Mouse (Mus musculus): ENCODE measurements at regions not wholly inside any gene's neighbourhood (a gene's known extent, or its start where the extent isn't known, plus 50 kb on each side); places are given as distances from the start of the nearest gene placed in this dataset.

DNA sequence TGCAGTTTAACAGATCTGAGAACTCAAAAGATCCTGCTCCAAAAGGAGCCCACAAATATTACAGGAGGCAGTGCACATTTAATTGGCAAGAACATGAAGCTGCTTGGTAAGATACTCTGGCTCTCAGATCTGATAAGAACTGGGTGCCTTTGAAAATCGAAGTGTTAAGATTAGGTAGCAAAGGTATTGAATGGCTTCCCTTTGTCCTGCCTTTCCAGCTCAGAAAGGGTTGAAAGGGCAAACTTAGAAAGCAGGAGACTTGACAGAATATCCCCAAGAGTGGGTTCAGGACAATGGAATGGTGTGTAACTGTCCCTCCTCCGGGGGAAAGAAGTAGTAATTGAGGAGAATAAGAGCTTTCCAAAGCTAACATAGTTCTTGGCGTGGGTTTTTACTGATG is 431.4 kb downstream of the Gm10283 start:
- H3K9ac ChIP-seq (ENCODE audit: low read depth, low read length), result no peak overlapping the region
- DNase-seq (ENCODE audit: low spot score) (no peak), ATAC-seq (ENCODE audit: low read depth) (no peak)
- H3K4me1 ChIP-seq (ENCODE audit: control insufficient read depth, insufficient read depth, low read length), result no peaks in the 10 kb centered on the region
- no peak overlapping the region for H3K4me3 ChIP-seq (ENCODE audit: low read depth, low read length)
- H3K4me2 ChIP-seq (ENCODE audit: low read depth, low read length), result no peak overlapping the region
- H3K27me3 ChIP-seq (replicated peaks; ENCODE audit: control insufficient read depth, insufficient read depth, low read length), result no peaks in the 10 kb centered on the region
- no peak overlapping the region for H3K27ac ChIP-seq (replicated peaks; ENCODE audit: low read depth, low read length)
- 54% methylated on average over 3 of the region's 3 CpGs for WGBS
- H3K9me3 ChIP-seq (ENCODE audit: control insufficient read depth, low read length), result no peaks in the 10 kb centered on the region
- H3K36me3 ChIP-seq (ENCODE audit: control insufficient read depth, insufficient read depth, low read length), result no peaks in the 10 kb centered on the region

DNA sequence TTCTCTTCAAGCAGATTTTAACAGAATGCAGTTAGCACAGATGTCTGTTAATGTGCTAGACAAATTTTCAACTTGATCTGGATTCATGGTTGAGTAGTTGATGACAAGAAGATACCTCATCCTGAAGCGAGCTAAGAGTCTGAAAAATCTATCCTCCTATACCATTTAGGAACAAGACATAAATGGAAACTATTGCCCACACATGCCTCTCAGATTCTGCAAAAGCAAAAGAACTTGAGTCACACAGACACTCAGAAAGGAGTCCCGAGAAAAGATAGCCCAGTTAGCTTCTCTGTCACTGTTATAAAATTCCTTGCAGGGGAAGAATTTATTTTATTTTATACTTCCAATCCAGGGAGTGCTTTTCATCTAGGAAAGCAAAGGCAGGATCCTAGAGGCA is 447.9 kb downstream of the Gm10283 start:
- Histone ChIP-seq H3K4me3 (ENCODE audit: low read depth, low read length) (no peak overlapping the region), H3K9ac (ENCODE audit: low read depth, low read length) (no peak overlapping the region), H3K9me3 (ENCODE audit: control insufficient read depth, low read length) (no peaks in the 10 kb centered on the region), H3K36me3 (ENCODE audit: control insufficient read depth, insufficient read depth, low read length) (no peaks in the 10 kb centered on the region), H3K4me1 (ENCODE audit: control insufficient read depth, insufficient read depth, low read length) (no peaks in the 10 kb centered on the region), H3K4me2 (ENCODE audit: low read depth, low read length) (no peak overlapping the region), H3K27ac (replicated peaks; ENCODE audit: low read depth, low read length) (no peak overlapping the region), H3K27me3 (replicated peaks; ENCODE audit: control insufficient read depth, insufficient read depth, low read length) (no peaks in the 10 kb centered on the region)
- DNase-seq (ENCODE audit: low spot score) (no peak), ATAC-seq (ENCODE audit: low read depth) (no peak)
- WGBS, result 64% methylated on average over 2 of the region's 2 CpGs

DNA sequence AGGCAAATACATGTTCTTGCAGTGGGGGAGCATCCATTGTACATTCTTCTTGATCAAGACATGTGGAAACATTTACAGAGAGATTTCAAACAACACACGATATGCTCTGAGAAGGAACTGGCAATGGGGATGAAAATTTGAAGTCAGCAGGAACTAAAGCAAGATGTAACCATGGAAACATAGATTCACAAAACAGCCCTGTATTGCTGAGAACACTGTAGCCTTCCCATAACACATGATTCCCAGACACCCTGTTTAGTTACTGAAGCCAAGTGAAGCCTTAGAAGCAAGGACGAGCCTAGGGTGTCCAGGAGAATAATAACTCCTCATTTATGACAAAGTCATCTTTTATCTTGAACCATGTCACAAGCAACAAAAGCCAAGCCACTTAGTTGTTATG is 474.3 kb downstream of the Gm10283 start:
- DNase-seq (ENCODE audit: low spot score) (peak; percentile 57), ATAC-seq (ENCODE audit: low read depth) (no peak; the same call in 1 of the 2 replicates)
- Histone ChIP-seq H3K27me3 (replicated peaks; ENCODE audit: control insufficient read depth, insufficient read depth, low read length) (no peaks in the 10 kb centered on the region), H3K36me3 (ENCODE audit: control insufficient read depth, insufficient read depth, low read length) (no peaks in the 10 kb centered on the region), H3K27ac (replicated peaks; ENCODE audit: low read depth, low read length) (no peak overlapping the region), H3K4me3 (ENCODE audit: low read depth, low read length) (no peak overlapping the region), H3K9ac (ENCODE audit: low read depth, low read length) (no peak overlapping the region), H3K4me2 (ENCODE audit: low read depth, low read length) (no peak overlapping the region), H3K4me1 (ENCODE audit: control insufficient read depth, insufficient read depth, low read length) (no peaks in the 10 kb centered on the region), H3K9me3 (ENCODE audit: control insufficient read depth, low read length) (no peaks in the 10 kb centered on the region)
- 31% methylated on average over 2 of the region's 2 CpGs for WGBS

Measured in embryonic facial prominence, embryonic 14.5 days (tissue).